Mouse (Mus musculus): ENCODE measurements around the gene Gm10338. TPM values are rescaled to one million over a fixed set of nuclear protein-coding genes. Genes with fewer than 3 reads are reported as not detected.
"Not testable (repeated sequence)": the region's sequence is repeated elsewhere in the genome, so short reads cannot be mapped to it uniquely, and the experiment has no call there.

The Gm10338 gene
- total RNA-seq (2021) = not detected
- long read RNA-seq, experiment 1 = 0 reads
- long read RNA-seq, experiment 2 = 0 reads

GRCm38 (mm10) chr14:7595492-7595891, at the start of gene Gm10338:
Gene Gm10338 (minus strand): TSS chr14:7595592.
- not testable (repeated sequence) for DNase-seq (ENCODE audit: low spot score in 2 of 2)

- not testable (repeated sequence) for DNase-seq (ENCODE audit: low spot score in 2 of 2)
These were observed 48.5 kb upstream of the Gm10338 start, which contains the start of gene Gm10128 for GRCm38 (mm10) chr14:7643872-7644271. Gene Gm10128 (minus strand): TSS chr14:7643972.

- DNase-seq (ENCODE audit: low spot score in 2 of 2) = not testable (repeated sequence)
These were observed 27.0 kb downstream of the Gm10338 start, which contains the start of gene Gm3558 for GRCm38 (mm10) chr14:7568382-7568781. Gene Gm3558 (minus strand): TSS chr14:7568566.

- DNase-seq (ENCODE audit: low spot score in 2 of 2) = not testable (repeated sequence)
These were observed 27.5 kb downstream of the Gm10338 start for GRCm38 (mm10) chr14:7567890-7568289.

GRCm38 (mm10) chr14:7567266-7567665, 28.1 kb downstream of the Gm10338 start:
- DNase-seq (ENCODE audit: low spot score in 2 of 2) = not testable (repeated sequence)

Other genes starting within 250 kb of the Gm10338 start
- gene Gm8374, start 230.5 kb downstream of the Gm10338 start, total RNA-seq (2021) = not detected
- gene Gm3755, start 144.7 kb downstream of the Gm10338 start, total RNA-seq (2021) = not detected
- under 1 TPM in 1 of 2 experiments, not detected in 1; 0.86 TPM for gene Gm3752, start 111.8 kb downstream of the Gm10338 start, total RNA-seq (2021)
- 1 to 10 TPM; 3.5 to 4.1 TPM for gene Gm3558, start 27.0 kb downstream of the Gm10338 start, total RNA-seq (2021)
- not detected for gene Gm10128, start 48.4 kb upstream of the Gm10338 start, total RNA-seq (2021)
- not detected for gene Gm26661, start 196.0 kb upstream of the Gm10338 start, total RNA-seq (2021)
- 10 to 100 TPM; 48.6 to 48.8 TPM for gene Flnb, start 222.4 kb upstream of the Gm10338 start, total RNA-seq (2021)

All from gastrocnemius, postnatal 4 days (tissue).